Mouse (Mus musculus): ENCODE data around the gene Gimap3.

The Gimap3 gene

GRCm38 (mm10) chr6:48770696-48771095 is at the start of gene Gimap3:
Gimap3 (minus strand) TSS chr6:48770851.
- DNase-seq (ENCODE audit: low read depth), result no peak

- DNase-seq (ENCODE audit: low read depth), result peak; percentile 48
Observed at GRCm38 (mm10) chr6:48817815-48818214, 47.2 kb upstream of the Gimap3 start.

- DNase-seq (ENCODE audit: low read depth), result no peak
Observed at GRCm38 (mm10) chr6:48815013-48815412, 44.4 kb upstream of the Gimap3 start.

GRCm38 (mm10) chr6:48809494-48810219 is 39.0 kb upstream of the Gimap3 start:
- no peak for DNase-seq (ENCODE audit: low read depth)

- DNase-seq (ENCODE audit: low read depth), result no peak
Observed at GRCm38 (mm10) chr6:48806746-48807145, 36.1 kb upstream of the Gimap3 start.

GRCm38 (mm10) chr6:48804346-48804745 is 33.7 kb upstream of the Gimap3 start:
- DNase-seq (ENCODE audit: low read depth), result no peak

- DNase-seq (ENCODE audit: low read depth), result no peak
Observed at GRCm38 (mm10) chr6:48803406-48804051, 32.9 kb upstream of the Gimap3 start.

GRCm38 (mm10) chr6:48801897-48802296 is 31.2 kb upstream of the Gimap3 start:
- DNase-seq (ENCODE audit: low read depth), result no peak

GRCm38 (mm10) chr6:48787867-48788266 is 17.2 kb upstream of the Gimap3 start:
- no peak for DNase-seq (ENCODE audit: low read depth)

- no peak for DNase-seq (ENCODE audit: low read depth)
Observed at GRCm38 (mm10) chr6:48785601-48786000, 14.9 kb upstream of the Gimap3 start.

- DNase-seq (ENCODE audit: low read depth), result no peak
Observed at GRCm38 (mm10) chr6:48785189-48785588, 14.5 kb upstream of the Gimap3 start.

- no peak for DNase-seq (ENCODE audit: low read depth)
Observed at GRCm38 (mm10) chr6:48784406-48784805, 13.8 kb upstream of the Gimap3 start.

GRCm38 (mm10) chr6:48772030-48772429 is 1.4 kb upstream of the Gimap3 start:
- peak; percentile 20 for DNase-seq (ENCODE audit: low read depth)

- no peak for DNase-seq (ENCODE audit: low read depth)
Observed at GRCm38 (mm10) chr6:48768933-48769332, 1.7 kb downstream of the Gimap3 start.

GRCm38 (mm10) chr6:48768178-48768869 is 2.3 kb downstream of the Gimap3 start:
- DNase-seq (ENCODE audit: low read depth), result no peak

- DNase-seq (ENCODE audit: low read depth), result no peak
Observed at GRCm38 (mm10) chr6:48764496-48764895, 6.2 kb downstream of the Gimap3 start.

- no peak for DNase-seq (ENCODE audit: low read depth)
Observed at GRCm38 (mm10) chr6:48763567-48764270, 6.9 kb downstream of the Gimap3 start.

- no peak for DNase-seq (ENCODE audit: low read depth)
Observed at GRCm38 (mm10) chr6:48747091-48747966, 23.3 kb downstream of the Gimap3 start.

GRCm38 (mm10) chr6:48745959-48746889 is 24.4 kb downstream of the Gimap3 start, which contains the start of gene Gimap5:
Gimap5 (plus strand) TSS chr6:48746197.
- no peak for DNase-seq (ENCODE audit: low read depth)

- DNase-seq (ENCODE audit: low read depth), result no peak
Observed at GRCm38 (mm10) chr6:48745490-48745889, 25.2 kb downstream of the Gimap3 start.

Data from c-Kit-positive CD71-positive TER-119-negative erythroid progenitor cells, embryonic 14.5 days (primary cell).